Mouse (Mus musculus) thymus, adult 2 months (tissue): ENCODE data around the gene Tmprss11g. TPM values are rescaled to one million over a fixed set of nuclear protein-coding genes. Genes with fewer than 3 reads are reported as not detected.

ENCODE experiments used
- DNase-seq: peaks from one replicate; pipeline ENCODE4 v3.0.0; 2021
- H3K27ac ChIP-seq: fragments of 200-500 bp; 2 replicates; pipeline ENCODE4 v1.5.1; 2012; ENCODE audit warnings: low read length, control low read depth; ENCODE audit not compliant: control insufficient read depth, insufficient read depth
- H3K27me3 ChIP-seq: fragments of 200-500 bp; 2 replicates; pipeline ENCODE4 v1.6.1; 2012; ENCODE audit warnings: mild to moderate bottlenecking, low read length, moderate library complexity, mixed read lengths; ENCODE audit not compliant: control insufficient read depth, insufficient read depth
- H3K36me3 ChIP-seq: fragments of 200-500 bp; 2 replicates; pipeline ENCODE4 v1.6.1; 2012; ENCODE audit warnings: mild to moderate bottlenecking, low read length, moderate library complexity; ENCODE audit not compliant: control insufficient read depth, insufficient read depth
- H3K4me1 ChIP-seq: fragments of 200-500 bp; replicated peaks from 2 replicates; pipeline ENCODE4 v1.6.1; 2012; ENCODE audit warnings: low read length; ENCODE audit not compliant: control insufficient read depth, insufficient read depth
- H3K4me3 ChIP-seq: fragments of 200-500 bp; 2 replicates; pipeline ENCODE4 v1.5.1; 2012; ENCODE audit warnings: mild to moderate bottlenecking, low read length, control low read depth, moderate library complexity; ENCODE audit not compliant: control insufficient read depth, insufficient read depth
- CTCF ChIP-seq: fragments of 200-500 bp; IDR thresholded peaks from 2 replicates; pipeline ENCODE4 v1.5.1; 2012; ENCODE audit warnings: mild to moderate bottlenecking, control low read depth, low read length, moderate library complexity, borderline replicate concordance; ENCODE audit not compliant: control insufficient read depth, poor library complexity, insufficient read depth; ENCODE audit errors: extremely low read depth
- POLR2A ChIP-seq: fragments of 200-500 bp; IDR thresholded peaks from 2 replicates; pipeline ENCODE4 v1.6.1; 2012; ENCODE audit warnings: mild to moderate bottlenecking, low read length, control low read depth, moderate library complexity; ENCODE audit not compliant: control insufficient read depth, poor library complexity, insufficient read depth; ENCODE audit errors: extremely low read depth
- WGBS: fragments of 180-500 bp; shearing (Covaris S2); methylation state at CpG from one replicate; pipeline ENCODE4 v1.1.7; 2018; 5-methylcytosine and 5-hydroxymethylcytosine counted together
- polyA plus RNA-seq: library from polyadenylated mRNA; depleted of rRNA; stranded (reverse); fragments of >200 nt; gene quantifications from 2 replicates; pipeline ENCODE4 v1.2.3, GENCODE M21; 2012; rRNA removed

The Tmprss11g gene
- not detected in 2 replicates for polyA plus RNA-seq

DNA sequence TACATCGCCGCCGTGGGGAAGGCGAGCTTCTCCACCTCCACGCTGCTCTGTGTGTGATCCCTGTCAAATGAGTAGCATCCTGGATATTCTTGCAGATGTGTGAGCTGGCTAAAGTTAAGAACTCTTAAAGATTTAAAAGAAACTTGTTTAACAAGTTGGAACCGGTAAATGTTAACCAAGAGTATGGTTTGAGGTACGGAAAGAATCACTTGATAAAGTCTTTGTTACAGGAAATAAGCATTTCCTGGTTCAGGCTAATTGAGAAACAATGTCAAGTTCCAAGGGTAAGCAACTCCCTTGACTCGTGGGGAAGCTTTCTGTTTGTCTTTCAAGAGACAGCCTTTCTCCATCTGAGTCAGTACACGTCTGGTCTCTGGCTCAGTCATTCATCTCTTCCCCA lies at the start of gene Tmprss11g:
Tmprss11g (minus strand) TSS at position 101 of the 400 bp plus-strand sequence.
- no peaks in the 10 kb centered on the region for H3K4me1 ChIP-seq
- 66% methylated on average over 9 of the region's 9 CpGs for WGBS
- no peak within 1 kb of the TSS for H3K4me3 ChIP-seq
- TF ChIP-seq CTCF (no peak), POLR2A (no peak)
- no peak within 1 kb of the TSS for H3K27ac ChIP-seq
- no peaks in the 10 kb centered on the region for H3K27me3 ChIP-seq
- DNase-seq = no peak
- H3K36me3 ChIP-seq = no peaks in the 10 kb centered on the region

DNA sequence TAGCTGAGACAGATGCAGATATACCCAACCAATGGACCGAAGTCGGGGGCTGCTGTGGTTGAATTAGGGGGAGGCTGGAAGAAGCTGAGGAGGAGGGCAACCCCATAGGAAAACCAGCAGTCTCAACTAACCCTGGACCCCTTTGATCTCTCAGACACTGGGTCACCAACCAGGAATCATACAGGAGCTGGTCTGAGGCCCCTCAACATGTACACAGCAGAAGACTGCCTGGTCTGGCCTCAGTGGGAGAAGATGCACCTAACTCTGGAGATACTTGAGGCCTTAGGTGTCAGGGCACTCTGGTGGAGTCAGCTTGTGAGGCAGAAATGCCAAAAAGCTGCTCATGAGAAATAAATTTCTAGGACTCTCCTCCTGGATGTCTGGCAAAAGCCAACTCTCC lies 28.3 kb upstream of the Tmprss11g start:
- no peaks in the 10 kb centered on the region for H3K4me1 ChIP-seq
- 94% methylated on average over 2 of the region's 2 CpGs for WGBS
- no peak overlapping the region for H3K4me3 ChIP-seq
- H3K27ac ChIP-seq = no peak overlapping the region
- TF ChIP-seq POLR2A = no peak
- no peak for TF ChIP-seq CTCF
- no peak for DNase-seq
- no peaks in the 10 kb centered on the region for H3K27me3 ChIP-seq
- no peaks in the 10 kb centered on the region for H3K36me3 ChIP-seq

DNA sequence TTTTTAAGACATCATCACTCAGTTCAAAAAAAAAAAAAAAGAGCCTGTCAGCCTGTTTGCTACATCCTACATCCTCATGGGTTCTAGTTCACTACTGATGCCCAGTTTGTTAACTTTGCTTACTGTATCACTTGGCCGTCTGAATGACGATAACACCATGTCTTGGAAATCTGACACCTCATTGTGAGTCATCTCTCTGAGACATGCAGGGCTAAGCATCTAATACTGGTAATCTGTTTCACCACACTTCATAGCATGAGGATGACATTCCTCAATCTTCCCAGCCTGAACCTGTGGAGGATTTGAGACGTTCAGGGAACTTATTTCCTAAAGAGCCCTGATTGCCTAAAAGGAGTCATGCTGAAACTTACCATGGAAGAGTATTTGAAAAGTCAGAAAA lies 22.2 kb upstream of the Tmprss11g start:
- Histone ChIP-seq H3K4me3 (no peak overlapping the region), H3K36me3 (no peaks in the 10 kb centered on the region), H3K27ac (no peak overlapping the region), H3K27me3 (no peaks in the 10 kb centered on the region), H3K4me1 (no peaks in the 10 kb centered on the region)
- DNase-seq = no peak
- WGBS = 91% methylated on average over 3 of the region's 3 CpGs
- TF ChIP-seq POLR2A (no peak), CTCF (no peak)

DNA sequence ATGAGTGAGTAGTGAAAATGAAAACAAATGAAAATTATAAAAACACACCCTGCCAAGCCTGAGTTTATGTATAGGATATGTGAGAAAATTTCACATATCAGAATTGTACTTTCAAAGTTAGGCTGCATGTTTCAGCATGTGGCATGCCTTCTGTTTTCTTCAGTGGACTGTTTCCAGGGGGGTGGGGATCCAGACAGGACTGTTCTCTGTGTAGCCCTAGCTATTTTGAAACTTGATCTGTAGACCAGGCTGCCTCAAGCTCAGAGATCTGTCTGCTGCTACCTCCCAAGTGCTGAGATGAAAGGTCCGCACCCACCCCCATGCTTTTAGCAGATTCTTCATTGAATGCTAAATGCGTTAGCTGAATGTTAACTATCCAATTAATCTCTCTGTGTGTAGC lies 10.3 kb upstream of the Tmprss11g start:
- DNase-seq = no peak
- Histone ChIP-seq H3K27ac (no peak overlapping the region), H3K4me1 (no peaks in the 10 kb centered on the region), H3K4me3 (no peak overlapping the region), H3K27me3 (no peaks in the 10 kb centered on the region), H3K36me3 (no peaks in the 10 kb centered on the region)
- TF ChIP-seq POLR2A = no peak
- TF ChIP-seq CTCF = no peak
- WGBS = 84% methylated on average over 2 of the region's 2 CpGs

DNA sequence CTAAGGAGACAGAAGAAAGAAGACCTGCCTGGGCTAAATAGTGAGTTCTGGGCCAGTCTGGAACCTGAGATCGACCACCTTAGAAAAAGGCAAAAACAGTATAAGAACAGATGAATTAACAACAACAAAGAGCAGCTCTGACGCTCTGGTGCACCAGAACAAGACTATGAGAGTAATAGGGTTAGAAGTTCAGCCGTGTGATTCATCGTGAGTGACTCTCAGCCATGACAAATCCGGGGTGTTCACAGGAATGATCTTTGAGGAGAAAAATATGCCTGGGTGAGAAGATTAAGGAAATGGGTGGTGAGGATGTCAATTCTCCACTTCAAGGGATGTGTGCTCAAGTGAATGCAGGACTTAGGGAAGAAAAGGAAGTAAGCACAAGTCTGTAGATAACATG lies 6.9 kb downstream of the Tmprss11g start:
- TF ChIP-seq POLR2A (no peak), CTCF (no peak)
- Histone ChIP-seq H3K36me3 (no peaks in the 10 kb centered on the region), H3K27ac (no peak overlapping the region), H3K27me3 (no peaks in the 10 kb centered on the region), H3K4me1 (no peaks in the 10 kb centered on the region), H3K4me3 (no peak overlapping the region)
- no peak for DNase-seq
- WGBS = 87% methylated on average over 5 of the region's 5 CpGs

DNA sequence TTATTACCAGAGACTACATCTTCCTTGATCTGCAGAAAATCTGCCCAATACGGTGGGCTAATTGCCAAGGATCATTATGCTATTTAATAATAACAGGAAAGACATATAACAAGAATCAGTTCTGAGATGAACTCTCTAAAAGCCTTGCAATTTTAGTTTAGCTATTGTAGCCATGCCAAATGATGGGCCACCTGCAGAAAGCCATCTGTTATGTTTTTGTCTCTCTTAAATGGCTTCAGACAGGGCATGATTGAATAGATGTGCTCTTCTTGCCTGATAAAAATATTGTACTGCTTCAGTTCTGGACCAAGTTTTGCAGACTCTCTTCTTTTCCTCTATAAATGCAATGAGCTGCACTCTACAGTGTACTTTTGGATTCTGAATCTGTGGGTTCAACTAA lies 24.9 kb downstream of the Tmprss11g start:
- Histone ChIP-seq H3K27ac (no peak overlapping the region), H3K27me3 (no peaks in the 10 kb centered on the region), H3K36me3 (no peaks in the 10 kb centered on the region), H3K4me3 (no peak overlapping the region), H3K4me1 (no peaks in the 10 kb centered on the region)
- 74% methylated on average over 1 of the region's 1 CpGs for WGBS
- DNase-seq = no peak
- no peak for TF ChIP-seq CTCF
- TF ChIP-seq POLR2A = no peak

DNA sequence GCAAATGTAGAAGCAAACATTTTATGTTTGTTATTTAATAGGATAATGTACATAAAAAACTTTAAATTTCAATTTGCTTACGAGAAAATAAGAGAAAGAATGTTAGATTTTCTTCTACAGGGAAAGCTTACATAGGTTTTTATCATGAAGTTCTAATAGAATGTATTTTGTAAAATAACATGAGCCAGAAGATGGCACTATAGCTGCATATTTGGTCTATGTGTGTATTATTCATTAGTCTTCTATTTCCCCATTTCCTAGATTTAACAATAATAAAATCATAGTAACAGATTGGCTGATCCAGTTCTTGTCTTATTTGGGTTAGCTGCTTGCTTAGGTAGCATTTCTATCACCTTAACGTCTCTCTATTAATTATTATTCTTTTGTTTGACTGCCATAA lies 35.8 kb downstream of the Tmprss11g start:
- TF ChIP-seq CTCF (no peak), POLR2A (no peak)
- DNase-seq = no peak
- no peaks in the 10 kb centered on the region for H3K4me1 ChIP-seq
- H3K36me3 ChIP-seq = no peaks in the 10 kb centered on the region
- H3K27ac ChIP-seq = no peak overlapping the region
- no peak overlapping the region for H3K4me3 ChIP-seq
- 75% methylated on average over 2 of the region's 2 CpGs for WGBS
- no peaks in the 10 kb centered on the region for H3K27me3 ChIP-seq
